Comparison of ENCODE assay signal across 11 mouse cellular contexts in genomic region chr1:128669241-128669666, GRCm38 (mm10).
DNase-seq lines count a peak whose midpoint lies in the region; ATAC-seq and TF ChIP-seq lines count a peak whose summit lies in the region.
"Had no signal": no experiment of that assay in that cellular context is flagged by ENCODE, and none has a peak within 500 bp of the region (broad histone marks: within the 10 kb centered on the region; RNA-seq: fewer than 3 reads in every experiment).

No protein-coding gene starts in this region.

- H3K9ac ChIP-seq in kidney, embryonic 15.5 days = no peak overlapping the region
- no peak overlapping the region for H3K9ac ChIP-seq in forebrain, embryonic 16.5 days (replicated peaks; ENCODE audit: low read depth, low read length)
- no peak overlapping the region for H3K9ac ChIP-seq in midbrain, embryonic 14.5 days (replicated peaks; ENCODE audit: low read length)
- no peak overlapping the region for H3K9ac ChIP-seq in stomach, postnatal 0 days (ENCODE audit: low read length)
- H3K9ac ChIP-seq: liver, postnatal 0 days had no signal

- 0 out of 2 replicates have a peak, but pooled peaks have one; percentile 12 for ATAC-seq in kidney, embryonic 15.5 days (replicated peaks; ENCODE audit: low FRiP score)
- ATAC-seq in forebrain, embryonic 16.5 days = peak; percentile 89
- ATAC-seq in midbrain, embryonic 14.5 days (ENCODE audit: low FRiP score, low TSS enrichment) = no peak
- no peak for ATAC-seq in stomach, postnatal 0 days (ENCODE audit: low FRiP score, low TSS enrichment)
- ATAC-seq in megakaryocyte, adult 5-6 weeks (ENCODE audit: poor library complexity, severe bottlenecking) = no peak
- ATAC-seq: liver, postnatal 0 days had no signal

- no peak overlapping the region for H3K4me3 ChIP-seq in kidney, embryonic 15.5 days (replicated peaks)
- H3K4me3 ChIP-seq in forebrain, embryonic 16.5 days (replicated peaks; ENCODE audit: low read length) = no peak overlapping the region
- no peak overlapping the region for H3K4me3 ChIP-seq in midbrain, embryonic 14.5 days (replicated peaks; ENCODE audit: low read depth, low read length)
- no peak overlapping the region for H3K4me3 ChIP-seq in stomach, postnatal 0 days (ENCODE audit: low read depth, low read length)
- H3K4me3 ChIP-seq: heart, embryonic 10.5 days had no signal

- 52% methylated on average over 2 of the region's 2 CpGs for WGBS in kidney, embryonic 15.5 days
- 15% methylated on average over 2 of the region's 2 CpGs for WGBS in forebrain, embryonic 16.5 days
- WGBS in midbrain, embryonic 14.5 days = 17% methylated on average over 2 of the region's 2 CpGs
- WGBS in stomach, postnatal 0 days = 81% methylated on average over 2 of the region's 2 CpGs

- H3K27ac ChIP-seq in kidney, embryonic 15.5 days = peak overlapping the region; percentile 34; the same call in 1 of the 2 replicates
- H3K27ac ChIP-seq in forebrain, embryonic 16.5 days (ENCODE audit: low read length) = peak overlapping the region; percentile 53; the same call in 1 of the 2 replicates
- H3K27ac ChIP-seq in midbrain, embryonic 14.5 days (replicated peaks; ENCODE audit: low read depth, low read length) = 0 out of 2 replicates have a peak overlapping the region, but pooled peaks have one; percentile 42
- H3K27ac ChIP-seq in stomach, postnatal 0 days (replicated peaks) = no peak overlapping the region
- H3K27ac ChIP-seq: heart, embryonic 10.5 days had no signal

- TF ChIP-seq EP300 in stomach, postnatal 0 days (optimal IDR thresholded peaks at IDR 0.05) = no peak

- H3K4me1 ChIP-seq in kidney, embryonic 15.5 days = peaks cover 43% of the 10 kb centered on the region
- H3K4me1 ChIP-seq in forebrain, embryonic 16.5 days (replicated peaks; ENCODE audit: control insufficient read depth, insufficient read depth, low read length) = peaks cover 8% of the 10 kb centered on the region
- peaks cover 13% of the 10 kb centered on the region for H3K4me1 ChIP-seq in midbrain, embryonic 14.5 days (ENCODE audit: control insufficient read depth, insufficient read depth, low read length)
- H3K4me1 ChIP-seq in stomach, postnatal 0 days (replicated peaks; ENCODE audit: control insufficient read depth, insufficient read depth) = no peaks in the 10 kb centered on the region

- no peak for TF ChIP-seq CTCF in stomach, postnatal 0 days (IDR thresholded peaks at IDR 0.05; ENCODE audit: low read depth)

- H3K27me3 ChIP-seq in kidney, embryonic 15.5 days = no peaks in the 10 kb centered on the region
- no peaks in the 10 kb centered on the region for H3K27me3 ChIP-seq in forebrain, embryonic 16.5 days (replicated peaks; ENCODE audit: control insufficient read depth, insufficient read depth, low read length)
- no peaks in the 10 kb centered on the region for H3K27me3 ChIP-seq in midbrain, embryonic 14.5 days (ENCODE audit: control insufficient read depth, insufficient read depth, low read length)
- no peaks in the 10 kb centered on the region for H3K27me3 ChIP-seq in stomach, postnatal 0 days (ENCODE audit: control insufficient read depth, insufficient read depth, low read length)

- H3K9me3 ChIP-seq in kidney, embryonic 15.5 days (replicated peaks) = no peaks in the 10 kb centered on the region
- no peaks in the 10 kb centered on the region for H3K9me3 ChIP-seq in forebrain, embryonic 16.5 days (ENCODE audit: control insufficient read depth, low read length)
- no peaks in the 10 kb centered on the region for H3K9me3 ChIP-seq in midbrain, embryonic 14.5 days (ENCODE audit: control insufficient read depth, low read length)
- H3K9me3 ChIP-seq in stomach, postnatal 0 days (ENCODE audit: control insufficient read depth, low read length) = no peaks in the 10 kb centered on the region
- H3K9me3 ChIP-seq: heart, embryonic 10.5 days had no signal

- H3K36me3 ChIP-seq in kidney, embryonic 15.5 days = no peaks in the 10 kb centered on the region
- no peaks in the 10 kb centered on the region for H3K36me3 ChIP-seq in forebrain, embryonic 16.5 days (ENCODE audit: control insufficient read depth, insufficient read depth)
- no peaks in the 10 kb centered on the region for H3K36me3 ChIP-seq in midbrain, embryonic 14.5 days (ENCODE audit: control insufficient read depth, insufficient read depth, low read length)
- H3K36me3 ChIP-seq in stomach, postnatal 0 days (ENCODE audit: control insufficient read depth, insufficient read depth, low read length) = no peaks in the 10 kb centered on the region
- H3K36me3 ChIP-seq: heart, embryonic 10.5 days had no signal

- no peak overlapping the region for H3K4me2 ChIP-seq in kidney, embryonic 15.5 days
- H3K4me2 ChIP-seq in forebrain, embryonic 16.5 days (ENCODE audit: low read length) = no peak overlapping the region
- H3K4me2 ChIP-seq in midbrain, embryonic 14.5 days (ENCODE audit: low read length) = no peak overlapping the region
- no peak overlapping the region for H3K4me2 ChIP-seq in stomach, postnatal 0 days (replicated peaks; ENCODE audit: low read depth)

- no peak for DNase-seq in kidney, postnatal 10 days
- DNase-seq in cerebellum, adult 9-10 months = peak; percentile 20
- DNase-seq in midbrain, embryonic 14.5 days = peak; percentile 35
- no peak for DNase-seq in stomach, postnatal 0 days (ENCODE audit: low spot score)
- no peak for DNase-seq in adrenal gland, postnatal 14 days
- DNase-seq: adrenal gland, adult 2 months; liver, postnatal 0 days had no signal

Comparison
In these comparisons a context has a peak if more than half of its experiments do, and no peak if none do; other contexts are left out.
1. ATAC-seq: peak in kidney, embryonic 15.5 days (single experiment) and forebrain, embryonic 16.5 days (single experiment); none in midbrain, embryonic 14.5 days (single experiment), stomach, postnatal 0 days (single experiment) and megakaryocyte, adult 5-6 weeks (single experiment).
2. DNase-seq: peak in cerebellum, adult 9-10 months (single experiment) and midbrain, embryonic 14.5 days (single experiment); none in kidney, postnatal 10 days (single experiment), stomach, postnatal 0 days (single experiment) and adrenal gland, postnatal 14 days (single experiment).